Mouse (Mus musculus): ENCODE data around the gene Glis1.

- TF ChIP-seq CTCF (IDR thresholded peaks at IDR 0.05; ENCODE audit: borderline replicate concordance, insufficient read depth, low read depth, low read length) (no peak), POLR2A (IDR thresholded peaks at IDR 0.05; ENCODE audit: borderline replicate concordance, insufficient read depth, low read length) (no peak)
Observed at GRCm38 (mm10) chr4:107668514-107668913, 234.1 kb downstream of the Glis1 start.
